Mouse (Mus musculus): Measurements from ENCODE around the gene Por.

The Por gene

GRCm38 (mm10) chr5:135726641-135727346 is 57.0 kb downstream of the Por start:
- no peak for DNase-seq (ENCODE audit: low read depth, low spot score)

- no peak for DNase-seq (ENCODE audit: low read depth, low spot score)
Measured at GRCm38 (mm10) chr5:135727871-135728270, 58.0 kb downstream of the Por start.

- DNase-seq (ENCODE audit: low read depth, low spot score): no peak
Measured at GRCm38 (mm10) chr5:135728361-135728760, 58.5 kb downstream of the Por start.

- no peak for DNase-seq (ENCODE audit: low read depth, low spot score)
Measured at GRCm38 (mm10) chr5:135729351-135729750, 59.5 kb downstream of the Por start.

GRCm38 (mm10) chr5:135730278-135730677 is 60.4 kb downstream of the Por start:
- DNase-seq (ENCODE audit: low read depth, low spot score): no peak

GRCm38 (mm10) chr5:135730916-135731315 is 61.1 kb downstream of the Por start:
- no peak for DNase-seq (ENCODE audit: low read depth, low spot score)

GRCm38 (mm10) chr5:135731322-135731721 is 61.5 kb downstream of the Por start:
- no peak for DNase-seq (ENCODE audit: low read depth, low spot score)

- no peak for DNase-seq (ENCODE audit: low read depth, low spot score)
Measured at GRCm38 (mm10) chr5:135733071-135733470, 63.2 kb downstream of the Por start.

- DNase-seq (ENCODE audit: low read depth, low spot score): no peak
Measured at GRCm38 (mm10) chr5:135734057-135734680, 64.3 kb downstream of the Por start.

- DNase-seq (ENCODE audit: low read depth, low spot score): no peak
Measured at GRCm38 (mm10) chr5:135735741-135736140, 65.9 kb downstream of the Por start.

GRCm38 (mm10) chr5:135736544-135736943 is 66.7 kb downstream of the Por start:
- no peak for DNase-seq (ENCODE audit: low read depth, low spot score)

- no peak for DNase-seq (ENCODE audit: low read depth, low spot score)
Measured at GRCm38 (mm10) chr5:135737154-135737553, 67.3 kb downstream of the Por start.

GRCm38 (mm10) chr5:135738266-135738665 is 68.4 kb downstream of the Por start:
- DNase-seq (ENCODE audit: low read depth, low spot score): no peak

GRCm38 (mm10) chr5:135742156-135742555 is 72.3 kb downstream of the Por start:
- DNase-seq (ENCODE audit: low read depth, low spot score): no peak

GRCm38 (mm10) chr5:135742941-135743740 is 73.3 kb downstream of the Por start:
- DNase-seq (ENCODE audit: low read depth, low spot score): no peak

GRCm38 (mm10) chr5:135743741-135744609 is 74.1 kb downstream of the Por start, which contains the start of gene Tmem120a:
Gene Tmem120a, minus strand, starts transcription at chr5:135744448.
- DNase-seq (ENCODE audit: low read depth, low spot score): peak; percentile 73

- no peak for DNase-seq (ENCODE audit: low read depth, low spot score)
Measured at GRCm38 (mm10) chr5:135744742-135745141, 74.9 kb downstream of the Por start.

GRCm38 (mm10) chr5:135751041-135751440 is 81.2 kb downstream of the Por start:
- no peak for DNase-seq (ENCODE audit: low read depth, low spot score)

GRCm38 (mm10) chr5:135751595-135751994 is 81.8 kb downstream of the Por start:
- DNase-seq (ENCODE audit: low read depth, low spot score): no peak

GRCm38 (mm10) chr5:135761881-135762280 is 92.0 kb downstream of the Por start:
- no peak for DNase-seq (ENCODE audit: low read depth, low spot score)

GRCm38 (mm10) chr5:135763526-135763925 is 93.7 kb downstream of the Por start:
- peak; percentile 49 for DNase-seq (ENCODE audit: low read depth, low spot score)

Data from brain, embryonic 18.5 days (tissue).